Mouse (Mus musculus) megakaryocyte, embryonic 14.5 days (primary cell): ENCODE results near the gene Zbed4. TPM values are rescaled to one million over a fixed set of nuclear protein-coding genes. Genes with fewer than 3 reads are reported as not detected.
"Not testable (repeated sequence)": the region's sequence is repeated elsewhere in the genome, so short reads cannot be mapped to it uniquely, and the experiment has no call there.

Source experiments
- H3K27me3 ChIP-seq: replicated peaks from 2 replicates; pipeline ENCODE3; 2012; ENCODE audit warnings: inconsistent platforms
- H3K36me3 ChIP-seq: replicated peaks from 2 replicates; pipeline ENCODE3; 2012; ENCODE audit warnings: low read length, inconsistent platforms, mixed read lengths
- H3K4me1 ChIP-seq: 2 replicates; pipeline ENCODE4 v1.6.1; 2012; ENCODE audit warnings: inconsistent platforms
- H3K4me3 ChIP-seq: replicated peaks from 2 replicates; pipeline ENCODE3; 2012; ENCODE audit warnings: moderate library complexity, mild to moderate bottlenecking, inconsistent platforms
- H3K9me3 ChIP-seq: 2 replicates; pipeline ENCODE4 v1.6.1; 2012; ENCODE audit warnings: inconsistent platforms
- FLI1 ChIP-seq: IDR thresholded peaks from 2 replicates; pipeline ENCODE4 v1.6.1; 2012; ENCODE audit warnings: low read length, inconsistent platforms, mixed read lengths
- GATA1 ChIP-seq: IDR thresholded peaks from 3 replicates; pipeline ENCODE4 v1.6.1; 2012; ENCODE audit warnings: mixed read lengths, low read length, inconsistent platforms, borderline replicate concordance
- polyA plus RNA-seq: library from polyadenylated mRNA; stranded (reverse); fragments of >175 nt; gene quantifications from 2 replicates; pipeline ENCODE4 v1.2.3, GENCODE M21; 2012; ENCODE audit warnings: low replicate concordance; ENCODE audit not compliant: insufficient read depth

Gene Zbed4
- polyA plus RNA-seq, 1 experiment, result 1.4 TPM

GRCm38 (mm10) chr15:88755761-88756160, 4.3 kb downstream of the Zbed4 start:
- Histone ChIP-seq H3K27me3 (no peaks in the 10 kb centered on the region), H3K4me1 (peaks cover 49% of the 10 kb centered on the region), H3K36me3 (peaks cover 52% of the 10 kb centered on the region), H3K4me3 (no peak overlapping the region), H3K9me3 (no peaks in the 10 kb centered on the region)
- no peak for TF ChIP-seq GATA1
- no peak for TF ChIP-seq FLI1

- Histone ChIP-seq H3K4me1 (peaks cover 51% of the 10 kb centered on the region), H3K36me3 (peaks cover 75% of the 10 kb centered on the region), H3K27me3 (no peaks in the 10 kb centered on the region), H3K9me3 (no peaks in the 10 kb centered on the region), H3K4me3 (no peak overlapping the region)
- no peak for TF ChIP-seq FLI1
- no peak for TF ChIP-seq GATA1
Measured at GRCm38 (mm10) chr15:88758061-88758460, 6.6 kb downstream of the Zbed4 start.

GRCm38 (mm10) chr15:88761551-88761950, 10.1 kb downstream of the Zbed4 start:
- no peak for TF ChIP-seq FLI1
- no peak for TF ChIP-seq GATA1
- H3K27me3 ChIP-seq, result no peaks in the 10 kb centered on the region
- peaks cover 80% of the 10 kb centered on the region for H3K36me3 ChIP-seq
- H3K4me1 ChIP-seq, result peaks cover 28% of the 10 kb centered on the region
- no peak overlapping the region for H3K4me3 ChIP-seq
- no peaks in the 10 kb centered on the region for H3K9me3 ChIP-seq

- H3K9me3 ChIP-seq, H3K4me3 ChIP-seq, H3K27me3 ChIP-seq: not testable (repeated sequence)
- Histone ChIP-seq H3K36me3 (peaks cover 67% of the 10 kb centered on the region), H3K4me1 (peaks cover 13% of the 10 kb centered on the region; the same call in 1 of the 2 replicates)
Measured at GRCm38 (mm10) chr15:88766139-88766538, 14.7 kb downstream of the Zbed4 start.

GRCm38 (mm10) chr15:88768537-88768936, 17.1 kb downstream of the Zbed4 start:
- peaks cover 6% of the 10 kb centered on the region; the same call in 1 of the 2 replicates for H3K4me1 ChIP-seq
- H3K27me3 ChIP-seq, result no peaks in the 10 kb centered on the region
- H3K4me3 ChIP-seq, result no peak overlapping the region
- H3K9me3 ChIP-seq, result no peaks in the 10 kb centered on the region
- peaks cover 64% of the 10 kb centered on the region for H3K36me3 ChIP-seq
- no peak for TF ChIP-seq GATA1
- TF ChIP-seq FLI1, result no peak

- not testable (repeated sequence) for H3K9me3 ChIP-seq, H3K4me3 ChIP-seq, H3K27me3 ChIP-seq
- Histone ChIP-seq H3K36me3 (peaks cover 77% of the 10 kb centered on the region), H3K4me1 (peaks cover 17% of the 10 kb centered on the region)
Measured at GRCm38 (mm10) chr15:88774630-88775029, 23.2 kb downstream of the Zbed4 start.

- Histone ChIP-seq H3K27me3 (no peaks in the 10 kb centered on the region), H3K36me3 (no peaks in the 10 kb centered on the region), H3K4me1 (peaks cover 10% of the 10 kb centered on the region), H3K4me3 (no peak overlapping the region), H3K9me3 (no peaks in the 10 kb centered on the region)
- TF ChIP-seq GATA1 (no peak), FLI1 (no peak)
Measured at GRCm38 (mm10) chr15:88792140-88792850, 40.8 kb downstream of the Zbed4 start.

GRCm38 (mm10) chr15:88794729-88795128, 43.3 kb downstream of the Zbed4 start:
- H3K36me3 ChIP-seq, H3K4me3 ChIP-seq, H3K27me3 ChIP-seq, H3K9me3 ChIP-seq: not testable (repeated sequence)
- peaks cover 10% of the 10 kb centered on the region for H3K4me1 ChIP-seq

- no peak overlapping the region for H3K4me3 ChIP-seq
- peaks cover 21% of the 10 kb centered on the region for H3K4me1 ChIP-seq
- no peaks in the 10 kb centered on the region for H3K9me3 ChIP-seq
- TF ChIP-seq GATA1 (no peak), FLI1 (no peak)
- no peaks in the 10 kb centered on the region for H3K27me3 ChIP-seq
- peaks cover 25% of the 10 kb centered on the region for H3K36me3 ChIP-seq
Measured at GRCm38 (mm10) chr15:88799950-88800371, 48.5 kb downstream of the Zbed4 start.

GRCm38 (mm10) chr15:88800921-88801354, 49.5 kb downstream of the Zbed4 start:
- H3K36me3 ChIP-seq, result peaks cover 34% of the 10 kb centered on the region
- H3K27me3 ChIP-seq, result no peaks in the 10 kb centered on the region
- H3K9me3 ChIP-seq, result no peaks in the 10 kb centered on the region
- H3K4me3 ChIP-seq, result no peak overlapping the region
- no peak for TF ChIP-seq GATA1
- TF ChIP-seq FLI1, result no peak
- H3K4me1 ChIP-seq, result peaks cover 21% of the 10 kb centered on the region

GRCm38 (mm10) chr15:88801903-88802302, 50.4 kb downstream of the Zbed4 start:
- H3K4me1 ChIP-seq, result peaks cover 13% of the 10 kb centered on the region
- H3K36me3 ChIP-seq, result peaks cover 43% of the 10 kb centered on the region
- no peak for TF ChIP-seq FLI1
- TF ChIP-seq GATA1, result no peak
- H3K9me3 ChIP-seq, result no peaks in the 10 kb centered on the region
- H3K27me3 ChIP-seq, result no peaks in the 10 kb centered on the region
- no peak overlapping the region for H3K4me3 ChIP-seq
